Mouse (Mus musculus): Measurements from ENCODE around the gene Pold2. TPM values are rescaled to one million over a fixed set of nuclear protein-coding genes. Genes with fewer than 3 reads are reported as not detected.

Gene Pold2
- polyA plus RNA-seq, 1 experiment from 2014 or later: 27.0 TPM

DNA sequence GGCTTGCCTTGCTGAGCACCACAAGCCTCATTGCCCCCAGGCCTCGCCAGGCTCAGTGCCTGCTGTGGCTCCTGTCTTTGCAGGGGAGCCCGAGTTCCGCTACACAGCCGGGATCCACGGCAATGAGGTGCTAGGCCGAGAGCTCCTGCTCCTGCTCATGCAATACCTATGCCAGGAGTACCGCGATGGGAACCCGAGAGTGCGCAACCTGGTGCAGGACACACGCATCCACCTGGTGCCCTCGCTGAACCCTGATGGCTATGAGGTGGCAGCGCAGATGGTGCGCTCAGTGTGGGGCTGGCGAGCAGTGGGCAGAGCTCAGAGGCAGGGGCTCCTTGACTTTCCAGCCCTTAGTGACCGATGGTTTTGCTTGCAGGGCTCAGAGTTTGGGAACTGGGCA is 8.8 kb downstream of the Pold2 start:
- 93% methylated on average over 16 of the region's 16 CpGs for WGBS (ENCODE audit: insufficient replicate concordance)
- peaks cover 25% of the 10 kb centered on the region for H3K36me3 ChIP-seq (replicated peaks; ENCODE audit: insufficient read depth, low read length)
- TF ChIP-seq EP300 (IDR thresholded peaks at IDR 0.05; ENCODE audit: low read depth) (no peak), CTCF (IDR thresholded peaks at IDR 0.05; ENCODE audit: low read depth) (no peak)
- DNase-seq (no peak), ATAC-seq (no peak)
- no peaks in the 10 kb centered on the region for H3K9me3 ChIP-seq (ENCODE audit: low read length)
- H3K4me3 ChIP-seq (ENCODE audit: low read depth, low read length): no peak overlapping the region
- no peak overlapping the region for H3K27ac ChIP-seq (ENCODE audit: low read depth)
- no peaks in the 10 kb centered on the region for H3K27me3 ChIP-seq (ENCODE audit: insufficient read depth, low read length)
- no peak overlapping the region for H3K9ac ChIP-seq (replicated peaks)
- no peak overlapping the region for H3K4me2 ChIP-seq (ENCODE audit: low read depth, low read length)
- no peaks in the 10 kb centered on the region for H3K4me1 ChIP-seq (ENCODE audit: insufficient read depth)

DNA sequence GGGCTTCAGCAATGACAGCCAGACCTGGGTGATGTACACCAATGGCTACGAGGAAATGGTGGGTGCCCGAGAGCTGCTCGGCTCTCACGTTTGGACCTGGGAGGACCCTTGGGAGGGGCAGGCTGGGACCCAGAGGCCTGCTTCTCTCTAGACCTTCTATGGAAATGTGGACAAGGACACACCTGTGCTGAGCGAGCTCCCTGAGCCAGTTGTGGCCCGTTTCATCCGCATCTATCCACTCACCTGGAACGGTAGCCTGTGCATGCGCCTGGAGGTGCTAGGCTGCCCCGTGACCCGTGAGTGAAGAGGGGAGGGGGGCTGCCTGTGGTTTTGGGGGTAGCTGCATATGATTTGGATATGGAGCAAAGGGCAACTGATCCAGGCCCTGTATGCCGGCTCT is 9.8 kb downstream of the Pold2 start:
- Histone ChIP-seq H3K27me3 (ENCODE audit: insufficient read depth, low read length) (no peaks in the 10 kb centered on the region), H3K4me1 (ENCODE audit: insufficient read depth) (no peaks in the 10 kb centered on the region), H3K9me3 (ENCODE audit: low read length) (no peaks in the 10 kb centered on the region), H3K27ac (ENCODE audit: low read depth) (no peak overlapping the region), H3K4me3 (ENCODE audit: low read depth, low read length) (no peak overlapping the region), H3K4me2 (ENCODE audit: low read depth, low read length) (no peak overlapping the region), H3K9ac (replicated peaks) (no peak overlapping the region), H3K36me3 (replicated peaks; ENCODE audit: insufficient read depth, low read length) (peaks cover 17% of the 10 kb centered on the region)
- WGBS (ENCODE audit: insufficient replicate concordance): 86% methylated on average over 12 of the region's 12 CpGs
- no peak for ATAC-seq
- no peak for TF ChIP-seq EP300 (IDR thresholded peaks at IDR 0.05; ENCODE audit: low read depth)
- TF ChIP-seq CTCF (IDR thresholded peaks at IDR 0.05; ENCODE audit: low read depth): no peak
- DNase-seq: no peak

DNA sequence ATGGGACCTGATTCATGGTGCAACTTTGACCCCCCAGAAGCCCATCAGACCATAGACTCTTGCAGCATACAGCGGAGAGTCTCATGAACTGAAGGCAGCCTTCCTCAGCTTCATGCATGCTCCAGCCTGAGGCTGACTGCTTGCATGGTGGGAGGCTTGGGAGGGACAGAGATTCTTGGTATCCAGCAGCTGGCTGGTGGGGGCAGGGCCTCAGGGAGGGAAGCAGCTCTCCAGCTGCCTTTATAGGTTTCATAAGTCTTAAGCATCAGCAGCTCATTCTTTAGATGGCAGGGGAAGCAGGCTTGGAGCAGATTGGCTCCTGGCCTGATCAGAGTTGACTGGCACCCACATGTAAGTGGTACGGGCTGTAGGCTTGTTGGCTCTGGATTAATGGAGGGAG is 10.9 kb downstream of the Pold2 start:
- Histone ChIP-seq H3K4me1 (ENCODE audit: insufficient read depth) (peaks cover under 1% of the 10 kb centered on the region), H3K4me2 (ENCODE audit: low read depth, low read length) (no peak overlapping the region), H3K9ac (replicated peaks) (no peak overlapping the region), H3K27me3 (ENCODE audit: insufficient read depth, low read length) (peaks cover 4% of the 10 kb centered on the region; the same call in 1 of the 2 replicates), H3K36me3 (replicated peaks; ENCODE audit: insufficient read depth, low read length) (peaks cover 6% of the 10 kb centered on the region; the same call in 1 of the 2 replicates), H3K4me3 (ENCODE audit: low read depth, low read length) (no peak overlapping the region), H3K27ac (ENCODE audit: low read depth) (no peak overlapping the region), H3K9me3 (ENCODE audit: low read length) (no peaks in the 10 kb centered on the region)
- TF ChIP-seq EP300 (IDR thresholded peaks at IDR 0.05; ENCODE audit: low read depth) (no peak), CTCF (IDR thresholded peaks at IDR 0.05; ENCODE audit: low read depth) (no peak)
- 91% methylated on average over 2 of the region's 2 CpGs for WGBS (ENCODE audit: insufficient replicate concordance)
- ATAC-seq (no peak), DNase-seq (no peak)

DNA sequence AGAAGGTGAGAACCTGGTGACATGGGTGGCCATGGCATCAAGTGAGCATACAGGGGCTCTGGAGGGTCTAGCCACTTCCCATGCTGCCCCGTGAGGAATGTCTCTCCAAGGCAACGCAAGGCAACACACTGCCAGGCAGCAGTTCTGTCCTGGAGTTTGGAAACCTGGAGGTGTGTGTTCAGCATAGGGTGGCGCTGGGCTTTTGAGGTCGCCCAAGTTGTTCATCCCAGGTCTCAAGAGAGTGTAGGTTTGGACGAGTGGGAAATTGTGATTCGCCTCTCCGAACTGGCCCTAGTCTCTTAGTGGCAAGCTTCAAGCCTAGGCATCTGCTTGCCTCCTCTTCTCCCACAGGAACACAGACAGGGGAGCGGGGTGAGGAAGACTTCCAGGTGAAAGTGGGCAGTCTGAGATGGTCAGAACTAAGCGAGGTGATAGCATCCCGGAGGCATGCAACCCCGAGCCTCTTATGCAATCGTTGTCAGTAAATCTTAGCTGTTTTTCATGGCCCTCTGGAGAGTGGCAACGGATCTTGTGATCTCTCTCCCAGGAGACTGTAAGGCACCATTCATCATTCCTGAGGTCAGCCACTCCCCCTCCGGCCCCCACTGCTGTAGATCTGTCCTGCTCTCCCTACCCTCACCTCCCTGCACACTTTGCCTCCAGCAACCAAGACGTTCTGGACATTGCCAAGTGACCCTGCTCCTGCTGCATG is 15.5 kb downstream of the Pold2 start:
- DNase-seq (no peak), ATAC-seq (no peak)
- H3K4me2 ChIP-seq (ENCODE audit: low read depth, low read length): peak overlapping the region; percentile 61
- no peaks in the 10 kb centered on the region for H3K36me3 ChIP-seq (replicated peaks; ENCODE audit: insufficient read depth, low read length)
- 16% methylated on average over 15 of the region's 15 CpGs for WGBS (ENCODE audit: insufficient replicate concordance)
- no peak overlapping the region; the same call in 1 of the 2 replicates for H3K9ac ChIP-seq (replicated peaks)
- peaks cover 8% of the 10 kb centered on the region for H3K4me1 ChIP-seq (ENCODE audit: insufficient read depth)
- peaks cover 18% of the 10 kb centered on the region for H3K27me3 ChIP-seq (ENCODE audit: insufficient read depth, low read length)
- peak overlapping the region; percentile 42 for H3K4me3 ChIP-seq (ENCODE audit: low read depth, low read length)
- TF ChIP-seq EP300 (IDR thresholded peaks at IDR 0.05; ENCODE audit: low read depth): no peak
- TF ChIP-seq CTCF (IDR thresholded peaks at IDR 0.05; ENCODE audit: low read depth): no peak
- no peaks in the 10 kb centered on the region for H3K9me3 ChIP-seq (ENCODE audit: low read length)
- no peak overlapping the region for H3K27ac ChIP-seq (ENCODE audit: low read depth)

DNA sequence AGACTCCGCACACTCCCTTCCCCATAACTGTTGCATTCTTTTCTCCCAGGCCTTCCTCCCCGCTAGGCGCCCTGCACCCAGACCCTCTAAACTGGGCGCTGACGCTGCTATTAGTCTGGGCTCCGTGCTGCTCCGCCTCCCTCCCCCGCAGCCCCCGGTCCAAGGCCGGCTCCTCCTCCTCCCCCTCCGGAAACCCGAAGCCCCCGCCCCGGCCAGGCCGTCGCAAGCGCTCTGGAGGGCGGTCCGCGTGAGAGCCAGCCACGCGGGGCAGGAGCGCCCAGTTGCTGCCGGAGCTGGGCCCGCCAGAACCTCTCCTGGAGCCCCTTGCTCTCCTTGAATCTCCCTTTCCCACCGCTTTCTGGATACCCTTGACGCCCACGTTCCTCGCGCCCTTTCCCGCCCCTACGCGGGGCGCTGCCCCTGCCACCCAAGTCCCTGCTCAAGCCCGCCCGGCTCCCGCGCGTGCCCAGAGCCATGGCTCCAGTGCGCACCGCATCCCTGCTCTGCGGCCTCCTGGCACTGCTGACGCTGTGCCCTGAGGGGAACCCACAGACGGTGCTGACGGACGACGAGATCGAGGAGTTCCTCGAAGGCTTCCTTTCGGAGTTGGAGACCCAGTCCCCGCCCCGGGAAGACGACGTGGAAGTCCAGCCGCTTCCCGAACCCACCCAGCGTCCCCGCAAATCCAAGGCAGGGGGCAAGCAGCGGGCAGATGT is 16.3 kb downstream of the Pold2 start, which contains the start of gene Aebp1:
Gene Aebp1 (plus strand): TSS at position 270 of the 716 bp plus-strand sequence.
- H3K9me3 ChIP-seq (ENCODE audit: low read length): no peaks in the 10 kb centered on the region
- peak; percentile 40 for ATAC-seq
- peak; percentile 45 for DNase-seq
- no peaks in the 10 kb centered on the region for H3K36me3 ChIP-seq (replicated peaks; ENCODE audit: insufficient read depth, low read length)
- no peak for TF ChIP-seq EP300 (IDR thresholded peaks at IDR 0.05; ENCODE audit: low read depth)
- no peak for TF ChIP-seq CTCF (IDR thresholded peaks at IDR 0.05; ENCODE audit: low read depth)
- H3K4me3 ChIP-seq (ENCODE audit: low read depth, low read length): peak within 1 kb of the TSS; percentile 42
- peaks cover 18% of the 10 kb centered on the region for H3K27me3 ChIP-seq (ENCODE audit: insufficient read depth, low read length)
- H3K27ac ChIP-seq (ENCODE audit: low read depth): no peak within 1 kb of the TSS
- H3K9ac ChIP-seq (replicated peaks): peak within 1 kb of the TSS; percentile 48
- peak within 1 kb of the TSS; percentile 61 for H3K4me2 ChIP-seq (ENCODE audit: low read depth, low read length)
- WGBS (ENCODE audit: insufficient replicate concordance): 2% methylated on average over 48 of the region's 59 CpGs
- peaks cover 8% of the 10 kb centered on the region for H3K4me1 ChIP-seq (ENCODE audit: insufficient read depth)

DNA sequence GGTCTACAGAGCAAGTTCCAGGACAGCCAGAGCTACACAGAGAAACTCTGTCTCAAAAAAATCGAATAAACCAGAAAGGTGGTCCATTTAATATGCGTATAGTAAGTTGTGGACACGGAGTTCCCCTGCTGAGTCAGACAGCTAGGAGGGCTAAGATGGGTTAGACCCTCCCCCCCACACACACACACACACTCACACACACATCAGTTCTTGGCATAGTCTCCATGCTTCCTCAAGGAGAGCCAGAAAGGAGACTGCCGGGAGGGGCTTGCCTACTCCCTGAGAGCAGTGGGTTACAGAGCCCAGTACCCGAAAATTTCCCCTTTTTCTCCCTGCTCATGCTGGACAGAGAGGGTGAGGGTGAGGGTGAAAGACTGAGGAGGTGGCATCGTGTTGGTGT is 17.5 kb downstream of the Pold2 start:
- Histone ChIP-seq H3K4me1 (ENCODE audit: insufficient read depth) (peaks cover 8% of the 10 kb centered on the region), H3K9ac (replicated peaks) (no peak overlapping the region), H3K4me2 (ENCODE audit: low read depth, low read length) (no peak overlapping the region), H3K4me3 (ENCODE audit: low read depth, low read length) (no peak overlapping the region), H3K36me3 (replicated peaks; ENCODE audit: insufficient read depth, low read length) (no peaks in the 10 kb centered on the region), H3K27ac (ENCODE audit: low read depth) (no peak overlapping the region), H3K27me3 (ENCODE audit: insufficient read depth, low read length) (peaks cover 18% of the 10 kb centered on the region), H3K9me3 (ENCODE audit: low read length) (no peaks in the 10 kb centered on the region)
- ATAC-seq: no peak
- DNase-seq: no peak
- WGBS (ENCODE audit: insufficient replicate concordance): 51% methylated on average over 6 of the region's 6 CpGs
- TF ChIP-seq CTCF (IDR thresholded peaks at IDR 0.05; ENCODE audit: low read depth) (no peak), EP300 (IDR thresholded peaks at IDR 0.05; ENCODE audit: low read depth) (no peak)
